Mouse (Mus musculus): ENCODE measurements around the gene Krtap3-1.
A peak's percentile ranks its signal among the peaks of the same experiment; 100 is the strongest.
"Not testable (repeated sequence)": the region's sequence is repeated elsewhere in the genome, so short reads cannot be mapped to it uniquely, and the experiment has no call there.

Krtap3-1 gene

DNA sequence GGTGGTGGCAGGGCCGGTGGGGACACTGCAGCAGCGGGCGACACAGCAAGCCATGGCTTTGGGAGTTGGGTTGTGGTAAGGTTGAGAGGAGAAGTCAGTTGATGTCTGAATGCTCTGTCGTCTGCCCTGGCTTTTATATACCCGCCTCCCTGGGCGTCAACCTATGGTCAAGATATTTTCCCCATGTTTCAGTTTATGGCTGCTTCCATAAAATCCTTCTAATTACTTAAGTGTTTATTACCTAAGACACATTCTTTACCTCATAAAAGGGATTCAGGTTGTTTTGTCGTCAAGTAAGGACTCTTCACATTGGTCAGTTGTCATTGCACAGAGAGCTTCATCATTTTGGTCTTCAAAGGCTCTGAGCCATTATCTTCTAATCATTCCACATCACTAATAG lies at the start of gene Krtap3-1:
Gene Krtap3-1 (minus strand): TSS at position 101 of the 400 bp plus-strand sequence.
- DNase-seq (ENCODE audit: low spot score), result no peak

DNA sequence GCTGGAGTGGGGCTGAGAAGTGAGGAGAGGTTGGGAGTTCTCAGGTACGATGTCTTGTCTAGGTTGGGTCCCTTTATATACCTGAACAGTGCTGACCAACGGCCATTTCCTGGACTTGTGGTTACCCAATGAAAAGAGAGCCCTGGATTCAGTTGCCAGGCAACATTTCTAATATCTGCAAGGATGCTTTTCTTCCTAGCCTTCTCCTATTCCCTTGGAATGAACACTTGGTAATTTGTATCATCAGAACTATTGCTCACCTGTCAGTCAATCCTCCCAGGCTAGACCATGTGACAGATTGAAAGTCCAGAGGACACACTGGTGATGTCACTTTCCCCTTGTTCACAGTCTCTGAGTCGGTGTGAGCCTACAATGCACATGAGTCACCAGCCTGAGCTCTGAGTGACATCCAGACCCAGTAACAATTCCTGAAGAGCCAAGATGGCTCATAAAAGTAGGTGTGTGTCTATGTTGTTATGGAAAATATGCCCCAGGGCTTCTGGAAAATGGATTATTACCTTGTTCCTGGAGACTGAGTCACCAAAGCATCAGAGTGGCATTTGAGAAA lies 48.5 kb upstream of the Krtap3-1 start, which contains the start of gene Krtap2-4:
Gene Krtap2-4 (minus strand): TSS at position 51 of the 568 bp plus-strand sequence.
- DNase-seq (ENCODE audit: low spot score), result no peak

DNA sequence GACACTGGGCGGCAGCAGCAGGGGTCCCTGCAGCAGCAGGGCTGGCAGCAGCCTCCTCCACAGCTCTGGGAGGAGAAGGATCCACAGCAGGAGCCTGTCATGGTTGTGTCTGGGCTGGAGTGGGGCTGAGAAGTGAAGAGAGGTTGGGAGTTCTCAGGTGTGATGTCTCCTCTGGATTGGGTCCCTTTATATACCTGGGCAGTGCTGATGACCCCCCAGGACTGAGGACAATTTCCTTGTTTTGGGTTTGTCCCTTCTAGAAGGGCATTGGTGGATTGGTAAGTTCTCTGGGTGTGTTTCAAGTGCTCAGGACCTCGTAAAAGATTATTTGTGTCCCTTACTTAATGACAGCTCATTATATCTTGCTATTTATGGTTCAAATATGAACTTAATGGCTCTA lies 43.7 kb upstream of the Krtap3-1 start, which contains the start of gene Gm11937:
Gene Gm11937 (minus strand): TSS at position 101 of the 400 bp plus-strand sequence.
- DNase-seq (ENCODE audit: low spot score), result not testable (repeated sequence)

DNA sequence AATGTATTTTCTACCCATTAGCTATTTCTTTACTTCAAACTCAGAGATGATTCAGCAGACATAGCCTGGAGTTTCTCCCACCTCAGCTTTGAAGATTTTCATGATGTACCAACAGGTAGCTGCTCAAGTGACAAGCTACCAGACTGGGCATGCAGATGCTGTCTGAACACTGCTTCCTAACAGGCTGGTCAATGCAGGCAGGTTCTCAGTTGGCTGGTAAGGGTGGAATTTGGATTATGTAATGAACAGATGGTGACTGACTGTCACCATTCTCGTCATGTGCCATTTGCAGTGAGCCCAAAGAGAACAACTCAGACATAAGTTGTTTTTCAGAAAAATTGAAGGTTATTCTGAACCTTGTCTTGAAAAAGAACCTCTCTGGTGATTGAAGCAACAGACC lies 42.7 kb upstream of the Krtap3-1 start:
- no peak for DNase-seq (ENCODE audit: low spot score)

DNA sequence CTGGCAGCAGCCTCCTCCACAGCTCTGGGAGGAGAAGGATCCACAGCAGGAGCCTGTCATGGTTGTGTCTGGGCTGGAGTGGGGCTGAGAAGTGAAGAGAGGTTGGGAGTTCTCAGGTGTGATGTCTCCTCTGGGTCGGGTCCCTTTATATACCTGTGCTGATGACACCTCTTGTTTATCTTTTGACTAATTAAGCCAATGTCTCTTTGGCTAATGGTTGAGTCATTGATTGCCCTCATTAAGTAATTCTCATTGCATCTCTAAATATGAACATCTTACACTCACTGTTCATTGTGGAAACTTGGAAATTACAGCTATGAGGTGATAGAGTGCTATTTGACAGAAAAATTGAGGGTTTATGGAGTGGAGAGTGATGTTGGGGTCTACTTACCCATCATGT lies 36.8 kb upstream of the Krtap3-1 start, which contains the start of gene Gm11938:
Gene Gm11938 (minus strand): TSS at position 101 of the 400 bp plus-strand sequence.
- not testable (repeated sequence) for DNase-seq (ENCODE audit: low spot score)

DNA sequence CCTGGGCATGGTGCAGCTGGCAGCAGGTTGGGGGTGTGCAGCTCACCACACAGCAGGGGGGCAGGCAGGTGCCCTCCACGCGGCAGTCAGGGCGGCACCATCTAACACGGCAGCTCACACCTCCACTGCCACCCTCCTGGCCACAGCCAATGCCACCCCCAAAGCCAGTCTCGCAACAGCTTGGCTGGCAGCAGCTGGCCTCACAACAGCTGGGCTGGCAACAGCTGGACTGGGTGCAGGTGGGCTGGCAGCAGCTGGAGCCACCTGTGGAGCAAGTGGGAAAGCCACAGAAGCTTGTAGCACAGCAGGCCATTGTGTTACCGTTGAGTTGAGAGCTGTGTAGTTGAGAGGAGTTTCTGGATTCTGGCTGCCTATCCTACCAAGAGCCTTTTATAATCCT lies 31.3 kb upstream of the Krtap3-1 start, which contains the start of gene Krtap9-3:
Gene Krtap9-3 (minus strand): TSS at position 364 of the 400 bp plus-strand sequence.
- DNase-seq (ENCODE audit: low spot score), result not testable (repeated sequence)

DNA sequence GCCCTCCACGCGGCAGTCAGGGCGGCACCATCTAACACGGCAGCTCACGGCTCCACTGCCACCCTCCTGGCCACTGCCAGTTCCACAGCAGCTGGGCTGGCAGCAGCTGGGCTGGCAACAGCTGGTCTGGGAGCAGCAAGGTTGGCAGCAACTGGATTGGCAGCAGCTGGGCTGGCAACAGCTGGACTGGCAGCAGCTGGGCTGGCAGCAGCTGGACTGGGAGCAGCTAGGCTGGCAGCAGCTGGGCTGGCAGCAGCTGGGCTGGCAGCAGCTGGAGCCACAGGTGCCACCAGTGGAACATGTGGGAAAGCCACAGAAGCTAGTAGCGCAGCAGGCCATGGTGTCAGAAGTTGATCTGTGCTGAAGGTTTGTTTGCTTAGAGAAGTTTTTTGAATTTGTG lies 24.6 kb upstream of the Krtap3-1 start, which contains the start of gene Krtap1-3:
Gene Krtap1-3 (minus strand): TSS at position 359 of the 400 bp plus-strand sequence.
- DNase-seq (ENCODE audit: low spot score), result no peak

DNA sequence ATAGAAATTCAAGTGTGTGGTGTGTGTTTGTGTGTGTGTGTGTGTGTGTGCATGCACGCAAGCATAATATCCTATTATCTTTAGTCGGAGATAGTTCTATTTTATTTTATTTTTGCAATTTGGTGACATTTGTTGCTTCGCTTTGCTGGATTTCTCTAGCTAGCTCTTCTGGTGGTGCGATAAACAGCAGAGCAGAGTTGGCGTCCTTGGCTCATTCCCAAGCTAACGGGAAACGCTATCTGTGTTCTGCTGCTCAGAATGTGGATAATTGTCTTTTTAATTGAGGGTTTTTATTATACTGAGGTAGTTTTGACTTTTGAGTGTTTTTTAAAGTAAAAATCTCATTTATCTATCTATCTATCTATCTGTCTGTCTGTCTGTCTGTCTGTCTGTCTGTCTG lies 18.7 kb upstream of the Krtap3-1 start:
- peak; percentile 19 for DNase-seq (ENCODE audit: low spot score)

DNA sequence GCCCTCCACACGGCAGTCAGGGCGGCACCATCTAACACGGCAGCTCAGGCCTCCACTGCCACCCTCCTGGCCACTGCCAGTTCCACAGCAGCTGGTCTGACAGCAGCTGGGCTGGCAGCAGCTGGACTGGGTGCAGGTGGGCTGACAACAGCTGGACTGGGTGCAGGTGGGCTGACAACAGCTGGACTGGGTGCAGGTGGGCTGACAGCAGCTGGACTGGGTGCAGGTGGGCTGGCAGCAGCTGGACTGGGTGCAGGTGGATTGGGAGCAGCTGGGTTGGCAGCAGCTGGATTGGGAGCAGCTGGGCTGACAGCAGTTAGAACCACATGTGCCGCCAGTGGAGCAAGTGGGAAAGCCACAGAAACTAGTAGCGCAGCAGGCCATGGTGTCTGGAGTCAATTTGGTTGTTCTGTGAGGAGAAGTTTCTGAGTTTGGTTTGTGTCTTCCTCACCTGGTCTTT lies 16.8 kb upstream of the Krtap3-1 start, which contains the start of gene Krtap1-4:
Gene Krtap1-4 (minus strand): TSS at position 410 of the 460 bp plus-strand sequence.
- no peak for DNase-seq (ENCODE audit: low spot score)

DNA sequence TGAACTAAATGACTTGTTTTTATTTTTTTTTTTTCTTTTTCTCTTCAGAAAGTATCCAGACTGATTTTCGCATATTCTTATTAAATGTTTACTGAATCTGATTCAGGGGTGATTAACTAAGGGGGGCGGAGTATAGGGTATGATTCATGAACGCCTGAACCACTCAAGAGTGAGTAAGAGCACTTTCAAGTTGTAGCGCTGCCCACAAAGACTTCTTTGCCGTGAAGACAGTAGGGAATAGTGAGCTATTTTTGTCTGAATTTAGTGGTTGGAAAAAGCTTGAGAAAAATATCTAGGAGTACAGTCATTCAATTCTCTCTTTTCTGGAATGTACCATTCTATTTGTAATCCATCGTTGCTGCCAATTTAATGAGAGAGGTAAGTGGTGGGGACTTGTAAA lies 15.1 kb upstream of the Krtap3-1 start:
- DNase-seq (ENCODE audit: low spot score), result no peak

DNA sequence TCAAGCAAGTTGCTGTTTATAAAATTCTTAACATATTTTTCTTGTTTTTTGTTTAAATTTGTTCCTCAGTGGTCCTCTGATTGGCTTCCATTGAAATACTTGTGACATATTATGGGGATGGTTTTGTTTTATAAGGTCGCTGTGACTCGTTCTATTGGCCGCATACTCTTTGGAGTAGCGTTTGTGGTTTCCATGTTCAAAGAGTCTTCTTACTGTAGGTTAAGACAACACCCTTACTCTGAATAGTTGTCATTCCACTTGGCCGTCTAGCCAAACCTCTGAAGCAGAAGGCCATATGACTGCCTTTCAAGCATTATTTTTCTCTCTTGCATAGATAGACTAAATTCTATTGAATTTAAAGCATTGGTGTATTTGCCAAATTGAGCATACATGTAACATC lies 14.6 kb upstream of the Krtap3-1 start:
- no peak for DNase-seq (ENCODE audit: low spot score)

DNA sequence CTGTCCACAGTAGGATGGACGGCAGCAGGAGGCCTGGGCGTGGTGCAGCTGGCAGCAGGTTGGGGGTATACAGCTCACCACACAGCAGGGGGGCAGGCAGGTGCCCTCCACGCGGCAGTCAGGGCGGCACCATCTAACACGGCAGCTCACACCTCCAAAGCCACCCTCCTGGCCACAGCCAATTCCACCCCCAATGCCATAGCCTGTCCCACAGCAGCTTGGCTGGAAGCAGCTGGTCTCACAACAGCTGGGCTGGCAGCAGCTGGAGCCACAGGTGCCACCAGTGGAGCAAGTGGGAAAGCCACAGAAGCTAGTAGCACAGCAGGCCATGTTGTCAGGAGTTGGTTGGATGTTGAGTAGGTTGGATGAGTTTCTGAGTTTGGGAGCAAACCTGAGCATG lies 14.2 kb upstream of the Krtap3-1 start, which contains the start of gene Krtap1-5:
Gene Krtap1-5 (minus strand): TSS at position 381 of the 400 bp plus-strand sequence.
- no peak for DNase-seq (ENCODE audit: low spot score)

DNA sequence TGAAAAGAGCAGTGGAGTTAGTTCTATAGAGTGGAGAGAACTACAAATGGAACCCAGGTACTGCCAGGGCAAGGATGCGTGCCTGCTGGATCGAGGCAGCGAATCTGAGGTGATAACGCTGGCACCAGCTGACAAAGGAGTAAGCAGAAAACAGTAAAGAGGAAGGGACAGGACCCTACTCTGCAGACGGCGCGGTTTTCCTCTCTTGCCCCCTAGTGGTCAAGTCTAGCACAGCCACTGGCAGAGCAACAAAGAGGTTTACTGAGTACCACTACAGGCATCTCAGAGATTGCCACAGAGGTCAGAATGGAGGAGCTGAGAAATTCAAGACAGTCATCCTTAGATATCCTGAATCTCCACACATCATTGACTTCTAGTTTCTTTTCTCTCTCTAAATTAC lies 7.7 kb upstream of the Krtap3-1 start:
- peak; percentile 42 for DNase-seq (ENCODE audit: low spot score)

DNA sequence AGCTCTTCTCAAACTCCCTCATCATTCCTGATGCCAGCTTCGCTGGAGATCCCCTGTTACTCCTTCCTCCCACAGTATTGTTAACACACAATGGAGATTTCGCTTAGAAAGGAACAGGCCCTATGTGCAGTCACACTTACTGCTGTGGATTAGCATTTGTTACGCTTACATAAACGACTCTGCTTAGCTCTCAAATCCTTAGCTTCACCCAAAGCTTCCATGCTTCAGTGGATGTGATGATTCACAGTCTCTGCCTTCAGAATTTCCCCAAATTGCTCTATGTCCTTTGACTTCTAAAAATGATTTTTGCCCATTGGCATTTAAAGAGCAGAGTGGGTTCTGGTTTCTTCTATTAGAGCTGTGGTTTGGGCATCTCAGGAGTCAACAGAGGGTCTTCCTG lies 6.7 kb upstream of the Krtap3-1 start:
- no peak for DNase-seq (ENCODE audit: low spot score)

DNA sequence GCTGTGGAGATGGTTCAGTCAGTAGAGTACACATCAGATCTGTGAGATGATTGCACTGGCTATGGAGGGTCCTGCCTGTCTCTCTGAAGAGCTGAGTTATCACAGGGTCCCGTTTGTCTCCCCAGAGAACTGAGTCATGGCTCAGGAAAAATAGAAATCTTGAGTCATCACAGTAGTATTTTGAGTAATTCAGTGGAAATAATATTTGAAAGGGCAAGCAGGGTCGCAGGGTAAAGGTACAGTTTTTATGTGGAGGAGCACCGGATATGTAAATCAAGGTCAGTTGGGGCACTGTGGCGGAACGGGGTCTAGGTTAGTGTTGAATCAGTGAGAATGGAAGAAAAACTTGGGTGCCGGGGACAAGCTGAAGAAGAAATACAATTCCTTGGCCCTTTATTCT lies 3.9 kb downstream of the Krtap3-1 start:
- no peak for DNase-seq (ENCODE audit: low spot score)

DNA sequence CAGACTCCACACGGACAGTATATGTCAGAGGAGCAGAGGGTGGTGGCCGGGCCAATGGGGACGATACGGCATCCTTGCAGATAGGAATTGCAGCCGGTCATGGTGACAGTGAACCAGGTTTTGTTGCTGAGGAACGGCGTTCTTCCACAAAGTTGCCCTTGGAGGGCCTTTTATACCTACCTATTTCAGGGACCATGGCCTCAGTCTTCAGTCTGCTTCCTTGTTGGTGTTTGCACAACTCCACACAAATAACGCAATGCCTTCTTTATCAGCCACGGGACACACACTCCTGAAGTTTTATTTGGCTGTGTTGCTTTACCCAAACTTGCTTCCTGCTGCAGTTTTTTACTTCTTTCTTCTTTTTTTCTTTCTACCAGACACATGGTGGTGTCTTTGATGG lies 7.1 kb downstream of the Krtap3-1 start, which contains the start of gene Gm11939:
Gene Gm11939 (minus strand): TSS at position 101 of the 400 bp plus-strand sequence.
- no peak for DNase-seq (ENCODE audit: low spot score)

DNA sequence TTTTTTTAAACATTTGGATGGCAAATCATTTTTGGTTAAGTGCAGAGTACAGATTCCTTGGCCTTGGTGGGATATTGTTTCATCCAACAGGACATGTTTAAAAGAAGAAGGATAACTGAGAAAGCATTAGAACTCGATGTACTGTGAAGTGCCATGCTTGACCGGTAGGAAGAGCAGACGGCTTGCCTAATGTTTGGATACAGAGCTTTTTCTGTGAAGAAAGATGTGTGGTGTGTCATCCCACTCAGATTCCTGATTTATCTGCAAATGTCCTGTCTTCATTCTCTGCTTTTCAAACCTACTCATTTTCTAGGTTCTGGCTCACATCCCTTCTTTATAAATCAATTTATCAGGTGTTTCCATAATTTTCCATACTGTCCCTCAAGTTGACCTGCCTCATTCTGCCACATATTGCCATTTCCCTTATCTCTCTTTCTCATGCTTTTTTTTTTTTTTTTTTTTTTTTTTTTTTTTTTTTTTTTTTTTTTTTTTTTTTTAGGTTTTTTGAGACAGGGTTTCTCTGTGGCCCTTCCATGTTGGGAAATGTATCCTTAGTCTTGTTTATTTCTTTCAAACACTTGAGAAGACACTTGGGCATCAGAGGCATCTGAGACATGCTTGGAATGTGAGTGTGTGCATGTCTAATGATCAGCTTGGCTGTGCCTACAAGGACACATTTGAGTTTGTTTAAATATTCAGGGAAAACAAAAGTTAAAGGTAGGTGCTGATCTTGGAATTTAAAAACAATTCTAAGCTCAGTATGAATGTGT lies 8.3 kb downstream of the Krtap3-1 start:
- no peak for DNase-seq (ENCODE audit: low spot score)

DNA sequence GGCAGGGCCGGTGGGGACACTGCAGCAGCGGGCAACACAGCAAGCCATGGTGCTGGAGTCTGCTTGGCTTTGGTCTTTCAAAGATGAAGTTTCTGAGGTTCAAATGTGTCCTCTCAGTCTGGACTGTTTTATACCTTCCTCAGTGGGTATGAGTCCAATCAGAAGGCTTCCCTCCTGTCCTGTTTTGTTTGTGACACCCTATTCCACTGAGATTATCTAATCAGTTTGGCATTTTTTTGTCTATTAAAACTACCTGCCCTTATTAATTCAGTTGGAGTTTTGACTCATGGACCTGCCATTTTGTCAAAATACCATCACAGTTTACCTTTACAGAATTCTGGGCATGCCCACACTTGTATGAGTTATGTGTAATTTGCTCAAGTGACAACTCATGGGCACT lies 9.7 kb downstream of the Krtap3-1 start, which contains the start of gene Krtap3-2:
Gene Krtap3-2 (minus strand): TSS at position 101 of the 400 bp plus-strand sequence.
- DNase-seq (ENCODE audit: low spot score), result no peak

DNA sequence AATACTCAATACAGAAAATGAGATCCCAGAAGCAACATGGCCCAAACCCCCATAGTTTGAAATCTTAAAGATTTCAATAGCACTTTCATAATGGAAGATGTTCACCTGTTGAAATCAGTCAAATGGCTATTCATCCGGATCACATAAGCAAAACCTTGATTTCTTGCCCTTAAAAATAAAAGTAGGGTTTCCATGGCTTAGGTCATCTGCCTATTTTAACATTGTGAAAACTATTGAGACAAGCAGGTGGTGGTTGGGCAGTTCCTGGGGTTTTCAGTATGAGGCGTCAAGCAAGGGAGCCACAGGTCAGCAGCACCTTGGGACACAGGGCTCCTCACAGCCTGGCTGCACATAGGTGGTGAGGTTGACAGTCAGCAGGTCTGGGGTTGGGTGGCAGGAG lies 10.2 kb downstream of the Krtap3-1 start:
- no peak for DNase-seq (ENCODE audit: low spot score)

DNA sequence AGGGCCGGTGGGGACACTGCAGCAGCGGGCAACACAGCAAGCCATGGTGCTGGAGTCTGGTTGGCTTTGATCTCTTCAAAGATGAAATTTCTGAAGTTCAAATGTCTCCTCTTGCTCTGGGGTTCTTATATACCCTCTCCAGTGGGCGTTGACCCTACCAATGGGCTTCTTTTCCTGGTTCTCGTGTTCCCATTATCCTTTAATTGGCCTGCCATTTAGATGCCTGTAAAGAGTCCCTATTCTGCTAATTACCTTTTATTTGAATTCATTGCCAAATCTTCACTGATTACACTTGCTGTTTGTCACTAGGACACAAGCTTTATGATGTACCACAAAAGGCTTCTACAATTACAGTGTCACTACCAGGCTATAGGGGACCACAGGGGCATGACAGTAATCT lies 15.7 kb downstream of the Krtap3-1 start, which contains the start of gene Krtap3-3:
Gene Krtap3-3 (minus strand): TSS at position 101 of the 400 bp plus-strand sequence.
- DNase-seq (ENCODE audit: low spot score), result no peak

DNA sequence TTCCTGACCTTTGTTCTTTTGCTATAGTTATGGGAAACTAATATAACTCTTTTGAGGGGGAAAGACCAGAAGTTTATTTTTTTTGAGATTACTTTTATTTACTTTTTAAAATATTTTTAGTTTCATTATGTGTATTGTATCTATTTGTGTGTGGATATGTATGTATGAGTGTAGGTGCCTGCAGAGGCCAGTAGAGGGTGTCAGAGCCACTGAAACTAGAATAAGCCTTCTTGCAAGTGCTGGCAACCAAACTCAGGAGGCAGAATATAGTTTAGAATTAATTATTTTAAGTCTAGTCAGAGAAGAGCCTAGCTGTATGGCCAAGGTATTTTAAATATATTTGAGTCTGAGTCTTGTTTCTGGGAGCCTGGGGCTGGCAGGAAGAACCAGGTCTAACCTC lies 18.5 kb downstream of the Krtap3-1 start:
- DNase-seq (ENCODE audit: low spot score), result no peak

DNA sequence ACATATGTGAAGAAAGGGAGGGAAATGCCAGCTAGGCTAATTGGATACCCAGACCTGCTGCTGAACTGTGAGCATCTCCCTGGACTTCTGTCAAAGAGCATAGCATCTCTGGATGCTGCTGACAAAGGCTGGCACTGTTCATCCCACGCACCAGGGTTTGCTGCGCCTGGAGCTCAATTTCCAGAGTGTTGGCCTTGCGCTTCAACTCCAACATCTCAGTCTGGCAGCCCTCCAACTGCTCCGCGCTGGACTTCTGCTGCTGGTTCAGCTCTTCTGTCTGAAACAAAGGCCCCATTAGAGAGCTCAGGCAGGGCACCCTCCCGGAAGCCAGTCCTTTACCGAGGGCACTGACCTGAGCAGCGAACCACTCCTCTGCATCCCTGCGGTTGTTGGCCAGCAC lies 26.7 kb downstream of the Krtap3-1 start:
- DNase-seq (ENCODE audit: low spot score), result peak; percentile 35

Data from ovary, adult 18-20 months (tissue).